Mouse (Mus musculus): ENCODE results near the gene Magi1. TPM values are rescaled to one million over a fixed set of nuclear protein-coding genes. Genes with fewer than 3 reads are reported as not detected.

Gene Magi1
- total and polyA plus RNA-seq, 2 experiments = 4.9 to 17.7 TPM

GRCm38 (mm10) chr6:93704350-93704749 lies 579.4 kb downstream of the Magi1 start:
- Histone ChIP-seq H3K27me3 (ENCODE audit: control insufficient read depth, insufficient read depth, low read length) (no peaks in the 10 kb centered on the region), H3K36me3 (ENCODE audit: control insufficient read depth, insufficient read depth, low read length) (peaks cover 2% of the 10 kb centered on the region; the same call in 1 of the 2 replicates), H3K9ac (ENCODE audit: low read depth, low read length) (no peak overlapping the region), H3K27ac (replicated peaks; ENCODE audit: insufficient read depth, low read depth, low read length) (no peak overlapping the region), H3K4me1 (ENCODE audit: control insufficient read depth, insufficient read depth, low read length) (no peaks in the 10 kb centered on the region), H3K79me2 (ENCODE audit: control insufficient read depth, insufficient read depth, low read length) (no peaks in the 10 kb centered on the region), H3K4me3 (ENCODE audit: insufficient read depth, low read depth, low read length) (no peak overlapping the region)
- no peak for DNase-seq (ENCODE audit: extremely low read depth, low read depth, low spot score)
- 88% methylated on average over 5 of the region's 5 CpGs for WGBS
- TF ChIP-seq CTCF (IDR thresholded peaks at IDR 0.05; ENCODE audit: low read depth, low read length) (no peak), POLR2A (IDR thresholded peaks at IDR 0.05; ENCODE audit: extremely low read depth, insufficient read depth, low read length) (no peak)

GRCm38 (mm10) chr6:93699436-93699835 lies 584.3 kb downstream of the Magi1 start:
- DNase-seq (ENCODE audit: extremely low read depth, low read depth, low spot score) = no peak
- Histone ChIP-seq H3K4me1 (ENCODE audit: control insufficient read depth, insufficient read depth, low read length) (no peaks in the 10 kb centered on the region), H3K9ac (ENCODE audit: low read depth, low read length) (no peak overlapping the region), H3K27ac (replicated peaks; ENCODE audit: insufficient read depth, low read depth, low read length) (no peak overlapping the region), H3K36me3 (ENCODE audit: control insufficient read depth, insufficient read depth, low read length) (peaks cover 3% of the 10 kb centered on the region; the same call in 1 of the 2 replicates), H3K79me2 (ENCODE audit: control insufficient read depth, insufficient read depth, low read length) (no peaks in the 10 kb centered on the region), H3K27me3 (ENCODE audit: control insufficient read depth, insufficient read depth, low read length) (no peaks in the 10 kb centered on the region), H3K4me3 (ENCODE audit: insufficient read depth, low read depth, low read length) (no peak overlapping the region)
- 76% methylated on average over 13 of the region's 13 CpGs for WGBS
- TF ChIP-seq CTCF (IDR thresholded peaks at IDR 0.05; ENCODE audit: low read depth, low read length) (no peak), POLR2A (IDR thresholded peaks at IDR 0.05; ENCODE audit: extremely low read depth, insufficient read depth, low read length) (no peak)

GRCm38 (mm10) chr6:93697956-93698355 lies 585.8 kb downstream of the Magi1 start:
- no peak for DNase-seq (ENCODE audit: extremely low read depth, low read depth, low spot score)
- Histone ChIP-seq H3K4me3 (ENCODE audit: insufficient read depth, low read depth, low read length) (no peak overlapping the region), H3K27me3 (ENCODE audit: control insufficient read depth, insufficient read depth, low read length) (no peaks in the 10 kb centered on the region), H3K9ac (ENCODE audit: low read depth, low read length) (no peak overlapping the region), H3K27ac (replicated peaks; ENCODE audit: insufficient read depth, low read depth, low read length) (no peak overlapping the region), H3K36me3 (ENCODE audit: control insufficient read depth, insufficient read depth, low read length) (peaks cover 5% of the 10 kb centered on the region; the same call in 1 of the 2 replicates), H3K4me1 (ENCODE audit: control insufficient read depth, insufficient read depth, low read length) (no peaks in the 10 kb centered on the region), H3K79me2 (ENCODE audit: control insufficient read depth, insufficient read depth, low read length) (no peaks in the 10 kb centered on the region)
- 73% methylated on average over 5 of the region's 5 CpGs for WGBS
- TF ChIP-seq POLR2A (IDR thresholded peaks at IDR 0.05; ENCODE audit: extremely low read depth, insufficient read depth, low read length) (no peak), CTCF (IDR thresholded peaks at IDR 0.05; ENCODE audit: low read depth, low read length) (no peak)

GRCm38 (mm10) chr6:93678766-93679165 lies 605.0 kb downstream of the Magi1 start:
- peaks cover 38% of the 10 kb centered on the region for H3K36me3 ChIP-seq (ENCODE audit: control insufficient read depth, insufficient read depth, low read length)
- H3K79me2 ChIP-seq (ENCODE audit: control insufficient read depth, insufficient read depth, low read length) = no peaks in the 10 kb centered on the region
- no peak for DNase-seq (ENCODE audit: extremely low read depth, low read depth, low spot score)
- H3K27ac ChIP-seq (replicated peaks; ENCODE audit: insufficient read depth, low read depth, low read length) = no peak overlapping the region
- H3K4me3 ChIP-seq (ENCODE audit: insufficient read depth, low read depth, low read length) = no peak overlapping the region
- no peaks in the 10 kb centered on the region for H3K27me3 ChIP-seq (ENCODE audit: control insufficient read depth, insufficient read depth, low read length)
- H3K4me1 ChIP-seq (ENCODE audit: control insufficient read depth, insufficient read depth, low read length) = no peaks in the 10 kb centered on the region
- TF ChIP-seq CTCF (IDR thresholded peaks at IDR 0.05; ENCODE audit: low read depth, low read length) (no peak), POLR2A (IDR thresholded peaks at IDR 0.05; ENCODE audit: extremely low read depth, insufficient read depth, low read length) (no peak)
- no peak overlapping the region for H3K9ac ChIP-seq (ENCODE audit: low read depth, low read length)
- WGBS = 85% methylated on average over 17 of the region's 17 CpGs

GRCm38 (mm10) chr6:93666731-93667130 lies 617.0 kb downstream of the Magi1 start:
- H3K4me3 ChIP-seq (ENCODE audit: insufficient read depth, low read depth, low read length) = no peak overlapping the region
- no peak for DNase-seq (ENCODE audit: extremely low read depth, low read depth, low spot score)
- H3K4me1 ChIP-seq (ENCODE audit: control insufficient read depth, insufficient read depth, low read length) = no peaks in the 10 kb centered on the region
- no peak overlapping the region for H3K27ac ChIP-seq (replicated peaks; ENCODE audit: insufficient read depth, low read depth, low read length)
- TF ChIP-seq POLR2A (IDR thresholded peaks at IDR 0.05; ENCODE audit: extremely low read depth, insufficient read depth, low read length) = no peak
- TF ChIP-seq CTCF (IDR thresholded peaks at IDR 0.05; ENCODE audit: low read depth, low read length) = no peak
- 95% methylated on average over 2 of the region's 2 CpGs for WGBS
- H3K27me3 ChIP-seq (ENCODE audit: control insufficient read depth, insufficient read depth, low read length) = no peaks in the 10 kb centered on the region
- H3K9ac ChIP-seq (ENCODE audit: low read depth, low read length) = no peak overlapping the region
- H3K79me2 ChIP-seq (ENCODE audit: control insufficient read depth, insufficient read depth, low read length) = no peaks in the 10 kb centered on the region
- H3K36me3 ChIP-seq (ENCODE audit: control insufficient read depth, insufficient read depth, low read length) = no peaks in the 10 kb centered on the region

- Histone ChIP-seq H3K27me3 (ENCODE audit: control insufficient read depth, insufficient read depth, low read length) (no peaks in the 10 kb centered on the region), H3K27ac (replicated peaks; ENCODE audit: insufficient read depth, low read depth, low read length) (no peak overlapping the region), H3K4me1 (ENCODE audit: control insufficient read depth, insufficient read depth, low read length) (no peaks in the 10 kb centered on the region), H3K4me3 (ENCODE audit: insufficient read depth, low read depth, low read length) (no peak overlapping the region), H3K9ac (ENCODE audit: low read depth, low read length) (no peak overlapping the region), H3K79me2 (ENCODE audit: control insufficient read depth, insufficient read depth, low read length) (no peaks in the 10 kb centered on the region), H3K36me3 (ENCODE audit: control insufficient read depth, insufficient read depth, low read length) (no peaks in the 10 kb centered on the region)
- 91% methylated on average over 12 of the region's 12 CpGs for WGBS
- DNase-seq (ENCODE audit: extremely low read depth, low read depth, low spot score) = no peak
- TF ChIP-seq POLR2A (IDR thresholded peaks at IDR 0.05; ENCODE audit: extremely low read depth, insufficient read depth, low read length) (no peak), CTCF (IDR thresholded peaks at IDR 0.05; ENCODE audit: low read depth, low read length) (no peak)
These were observed 618.5 kb downstream of the Magi1 start for GRCm38 (mm10) chr6:93665056-93665805.
